Mouse (Mus musculus) hindbrain, embryonic 11.5 days (tissue): ENCODE data around the gene Fbxo10. TPM values are rescaled to one million over a fixed set of nuclear protein-coding genes. Genes with fewer than 3 reads are reported as not detected.
A peak's percentile ranks its signal among the peaks of the same experiment; 100 is the strongest.

Experiments
- ATAC-seq: fragments of 200-750 bp; cut with Nextera tagmentation; 2 replicates; pipeline ENCODE4 v1.8.0; 2017; ENCODE audit warnings: mild to moderate bottlenecking, moderate TSS enrichment, moderate library complexity; ENCODE audit not compliant: low FRiP score
- DNase-seq: peaks from one replicate; pipeline ENCODE4 v3.0.0-alpha.2; 2015; ENCODE audit warnings: low spot score
- H3K27ac ChIP-seq: fragments of 300-500 bp; sonication (generic); 2 replicates; pipeline ENCODE4 v1.5.1; 2014; ENCODE audit warnings: mild to moderate bottlenecking, low read depth, low read length
- H3K27me3 ChIP-seq: fragments of 300-500 bp; sonication (generic); 2 replicates; pipeline ENCODE4 v1.6.1; 2014; ENCODE audit warnings: mild to moderate bottlenecking, low read length, moderate library complexity, mixed read lengths; ENCODE audit not compliant: control insufficient read depth, insufficient read depth
- H3K36me3 ChIP-seq: fragments of 300-500 bp; sonication (generic); 2 replicates; pipeline ENCODE4 v1.6.1; 2014; ENCODE audit warnings: mild to moderate bottlenecking, low read length, moderate library complexity, mixed read lengths; ENCODE audit not compliant: control insufficient read depth, insufficient read depth
- H3K4me1 ChIP-seq: fragments of 300-500 bp; sonication (generic); replicated peaks from 2 replicates; pipeline ENCODE4 v1.6.1; 2014; ENCODE audit warnings: low read length, mixed read lengths; ENCODE audit not compliant: control insufficient read depth, insufficient read depth
- H3K4me2 ChIP-seq: fragments of 300-500 bp; sonication (generic); replicated peaks from 2 replicates; pipeline ENCODE4 v1.6.1; 2014; ENCODE audit warnings: mild to moderate bottlenecking, low read depth, low read length
- H3K4me3 ChIP-seq: fragments of 300-500 bp; sonication (generic); 2 replicates; pipeline ENCODE4 v1.5.1; 2014; ENCODE audit warnings: low read depth, low read length
- H3K9ac ChIP-seq: fragments of 300-500 bp; sonication (generic); 2 replicates; pipeline ENCODE4 v1.6.1; 2014; ENCODE audit warnings: low read depth, low read length
- H3K9me3 ChIP-seq: fragments of 300-500 bp; sonication (generic); 2 replicates; pipeline ENCODE4 v1.6.1; 2016; ENCODE audit warnings: low read length; ENCODE audit not compliant: control insufficient read depth
- WGBS: fragments of 180-500 bp; shearing (Covaris S2); extraction: QIAGEN DNeasy Blood & Tissue Kit; methylation state at CpG from one replicate; pipeline ENCODE4 v1.1.7; 2014; 5-methylcytosine and 5-hydroxymethylcytosine counted together
- polyA plus RNA-seq: library from polyadenylated mRNA; unstranded; fragments of >200 nt; fragmentation: Nextera tagmentation; extraction: Ambion mirVana; gene quantifications from 2 replicates; pipeline ENCODE4 v1.2.1, GENCODE M21; 2014

The Fbxo10 gene
- 5.1 and 5.6 TPM in 2 replicates for polyA plus RNA-seq

- no peaks in the 10 kb centered on the region for H3K36me3 ChIP-seq
- no peaks in the 10 kb centered on the region for H3K9me3 ChIP-seq
- H3K27ac ChIP-seq: peak within 1 kb of the TSS; percentile 37; the same call in 1 of the 2 replicates
- DNase-seq (peak; percentile 97), ATAC-seq (peak; percentile 94)
- peak within 1 kb of the TSS; percentile 87 for H3K4me2 ChIP-seq
- WGBS: under 1% methylated on average over 64 of the region's 77 CpGs
- no peaks in the 10 kb centered on the region for H3K27me3 ChIP-seq
- H3K9ac ChIP-seq: peak within 1 kb of the TSS; percentile 76
- H3K4me1 ChIP-seq: peaks cover 3% of the 10 kb centered on the region; the same call in 1 of the 2 replicates
- H3K4me3 ChIP-seq: peak within 1 kb of the TSS; percentile 74
Observed at GRCm38 (mm10) chr4:45084021-45084894, at the start of gene Fbxo10. Fbxo10 (minus strand) TSS chr4:45084604.

DNA sequence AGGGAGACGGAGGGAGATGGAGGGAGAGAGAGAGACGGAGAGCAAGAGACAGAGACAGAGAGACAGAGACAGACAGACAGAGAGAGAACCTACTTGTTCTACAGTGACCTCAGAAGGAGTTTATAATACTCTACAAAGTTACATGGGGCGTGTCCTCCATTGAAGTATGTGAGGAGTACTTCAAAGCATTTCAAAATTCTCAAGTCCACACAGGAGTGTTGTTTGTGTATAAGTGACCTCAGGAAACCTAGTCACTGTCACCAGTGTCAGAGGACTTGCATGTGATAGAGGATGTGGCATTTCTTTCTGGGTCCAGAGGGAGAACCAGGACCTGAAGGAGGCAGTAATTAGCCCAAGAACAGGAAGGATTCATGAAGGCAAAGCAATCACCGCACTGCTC is 46.6 kb upstream of the Fbxo10 start:
- H3K4me3 ChIP-seq: no peak overlapping the region
- no peaks in the 10 kb centered on the region for H3K27me3 ChIP-seq
- no peaks in the 10 kb centered on the region for H3K9me3 ChIP-seq
- H3K36me3 ChIP-seq: no peaks in the 10 kb centered on the region
- H3K4me1 ChIP-seq: no peaks in the 10 kb centered on the region
- no peak for ATAC-seq
- H3K9ac ChIP-seq: no peak overlapping the region
- WGBS: 74% methylated on average over 4 of the region's 4 CpGs
- no peak for DNase-seq
- no peak overlapping the region for H3K27ac ChIP-seq
- H3K4me2 ChIP-seq: no peak overlapping the region

- DNase-seq: no peak
- Histone ChIP-seq H3K9ac (no peak overlapping the region), H3K4me1 (no peaks in the 10 kb centered on the region), H3K4me3 (no peak overlapping the region), H3K4me2 (no peak overlapping the region), H3K27ac (no peak overlapping the region), H3K27me3 (no peaks in the 10 kb centered on the region; the same call in 1 of the 2 replicates), H3K36me3 (no peaks in the 10 kb centered on the region), H3K9me3 (no peaks in the 10 kb centered on the region)
- WGBS: 89% methylated on average over 11 of the region's 11 CpGs
- ATAC-seq: no peak
Observed at GRCm38 (mm10) chr4:45121311-45121710, 36.9 kb upstream of the Fbxo10 start.

DNA sequence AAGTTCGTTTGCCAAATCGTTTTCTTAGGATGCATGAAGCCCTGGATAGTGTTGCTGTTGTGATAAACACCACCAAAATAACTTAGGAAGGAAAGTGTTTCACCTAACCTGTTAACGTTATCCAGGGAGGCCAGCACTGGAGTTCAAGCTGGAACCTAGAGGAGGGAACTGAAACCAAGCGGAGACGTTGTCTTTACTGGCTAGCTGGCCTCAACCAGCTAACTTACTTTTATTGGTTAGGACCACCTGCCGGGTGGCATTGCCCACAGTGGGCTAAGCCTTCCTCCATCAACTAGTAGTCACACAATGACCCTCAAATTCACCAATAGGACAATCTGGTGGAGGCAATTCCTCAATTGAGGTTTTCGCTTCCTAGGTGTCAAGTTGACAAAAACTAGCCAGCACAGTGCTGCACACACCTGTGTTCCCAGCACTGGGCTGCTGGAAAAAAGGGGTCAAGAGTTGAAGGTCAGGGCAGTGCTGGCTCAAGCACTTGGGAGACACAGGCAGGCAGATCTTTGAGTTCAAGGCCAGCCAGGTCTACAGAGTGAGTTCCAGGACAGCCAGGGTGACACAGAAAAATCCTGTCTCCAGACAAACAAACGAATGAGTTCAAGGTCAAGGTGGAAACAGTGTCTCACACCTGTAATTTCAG is 24.2 kb upstream of the Fbxo10 start:
- Histone ChIP-seq H3K27me3 (no peaks in the 10 kb centered on the region), H3K9ac (no peak overlapping the region), H3K4me2 (no peak overlapping the region), H3K4me1 (0 out of 2 replicates have a peak, but pooled peaks cover 4% of the 10 kb centered on the region), H3K36me3 (no peaks in the 10 kb centered on the region), H3K27ac (no peak overlapping the region), H3K9me3 (no peaks in the 10 kb centered on the region), H3K4me3 (no peak overlapping the region)
- DNase-seq: no peak
- no peak for ATAC-seq
- WGBS: 75% methylated on average over 8 of the region's 8 CpGs

DNA sequence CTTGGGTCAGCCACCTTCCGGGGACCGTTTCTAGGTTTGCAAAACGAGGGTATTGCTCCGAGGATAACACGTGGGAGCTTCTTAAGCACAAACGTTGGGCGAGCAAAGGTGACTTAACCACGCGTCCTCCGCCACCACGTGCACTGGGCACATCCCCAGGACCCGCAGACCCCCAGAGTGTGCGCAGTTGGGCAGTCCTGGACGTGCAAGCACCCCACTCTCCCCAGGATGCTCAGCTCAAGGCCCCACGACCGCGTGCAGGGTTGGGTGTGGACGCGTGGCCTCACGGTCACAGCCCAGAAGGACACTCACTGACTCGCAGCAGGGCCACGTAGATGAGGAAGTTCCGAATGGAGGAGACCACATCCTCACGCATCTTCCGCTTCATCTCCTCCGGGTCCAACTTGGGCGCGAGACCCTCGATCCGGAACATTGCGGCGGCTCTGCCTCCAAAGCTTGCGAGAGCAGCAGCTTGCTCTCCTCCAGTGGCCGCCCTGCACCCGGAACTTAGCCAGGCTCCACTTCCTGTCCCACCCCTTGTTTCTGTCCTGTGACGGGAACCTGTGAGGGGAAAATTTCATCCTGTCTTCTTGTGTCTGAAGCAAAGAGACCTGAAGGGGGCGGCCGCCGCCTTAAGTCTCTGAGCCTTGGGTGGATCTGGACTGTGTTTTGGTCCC is 23.3 kb upstream of the Fbxo10 start, which contains the start of gene Tomm5:
TSS of gene Tomm5 (minus strand) at position 514 of the 677 bp plus-strand sequence.
- Histone ChIP-seq H3K27me3 (no peaks in the 10 kb centered on the region), H3K36me3 (no peaks in the 10 kb centered on the region), H3K9me3 (no peaks in the 10 kb centered on the region), H3K4me3 (peak within 1 kb of the TSS; percentile 89), H3K27ac (no peak within 1 kb of the TSS), H3K9ac (peak within 1 kb of the TSS; percentile 73), H3K4me1 (0 out of 2 replicates have a peak, but pooled peaks cover 4% of the 10 kb centered on the region), H3K4me2 (peak within 1 kb of the TSS; percentile 80)
- peak; percentile 92 for ATAC-seq
- peak; percentile 89 for DNase-seq
- WGBS: under 1% methylated on average over 39 of the region's 39 CpGs

DNA sequence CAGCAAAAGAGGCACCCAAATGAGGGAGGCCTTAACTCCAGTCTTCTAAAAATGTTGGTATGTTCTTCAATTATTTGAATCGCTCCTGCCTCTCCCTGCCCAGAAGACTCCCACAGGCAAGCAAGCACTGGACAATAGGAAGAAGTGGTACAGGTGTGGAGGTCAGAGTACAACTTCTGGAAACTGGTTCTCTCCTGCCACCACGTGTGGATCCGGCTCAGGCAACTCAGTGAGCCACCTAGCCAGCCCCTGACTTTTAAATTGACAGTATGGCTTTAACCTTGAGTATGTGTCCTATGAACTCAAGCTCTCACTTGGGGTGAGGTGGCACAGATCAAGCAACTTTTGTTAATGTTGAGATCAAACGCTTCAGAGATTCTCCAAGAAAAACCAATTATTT is 22.7 kb upstream of the Fbxo10 start:
- Histone ChIP-seq H3K9ac (peak overlapping the region; percentile 73), H3K27me3 (no peaks in the 10 kb centered on the region), H3K4me1 (0 out of 2 replicates have a peak, but pooled peaks cover 4% of the 10 kb centered on the region), H3K9me3 (no peaks in the 10 kb centered on the region), H3K4me2 (peak overlapping the region; percentile 80), H3K36me3 (no peaks in the 10 kb centered on the region), H3K27ac (no peak overlapping the region), H3K4me3 (peak overlapping the region; percentile 89)
- ATAC-seq (no peak), DNase-seq (peak; percentile 4)
- 10% methylated on average over 4 of the region's 4 CpGs for WGBS

DNA sequence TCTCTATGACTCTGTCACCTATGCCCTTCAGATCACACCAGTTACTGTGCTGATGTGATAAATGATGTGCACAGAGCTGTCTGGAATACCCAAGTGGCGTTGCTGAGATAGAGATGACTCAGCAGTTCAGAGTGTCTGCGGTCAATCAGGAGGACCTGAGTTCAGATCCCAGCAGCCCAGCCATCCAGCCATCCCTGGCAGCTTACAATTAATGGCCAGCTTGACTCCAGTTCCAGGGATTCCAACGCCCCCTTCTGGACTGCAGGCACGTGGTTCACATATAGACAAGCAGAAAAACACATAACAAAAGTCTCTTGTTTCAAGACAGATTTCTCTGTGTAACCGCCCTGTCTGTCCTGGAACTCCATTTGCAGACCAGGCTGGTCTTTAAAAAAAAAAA is 22.0 kb upstream of the Fbxo10 start:
- no peak for ATAC-seq
- H3K9me3 ChIP-seq: no peaks in the 10 kb centered on the region
- H3K4me1 ChIP-seq: 0 out of 2 replicates have a peak, but pooled peaks cover 4% of the 10 kb centered on the region
- no peak overlapping the region for H3K4me3 ChIP-seq
- no peak overlapping the region for H3K4me2 ChIP-seq
- no peak overlapping the region for H3K27ac ChIP-seq
- H3K36me3 ChIP-seq: no peaks in the 10 kb centered on the region
- H3K27me3 ChIP-seq: no peaks in the 10 kb centered on the region
- WGBS: 78% methylated on average over 5 of the region's 5 CpGs
- no peak overlapping the region for H3K9ac ChIP-seq
- DNase-seq: no peak

DNA sequence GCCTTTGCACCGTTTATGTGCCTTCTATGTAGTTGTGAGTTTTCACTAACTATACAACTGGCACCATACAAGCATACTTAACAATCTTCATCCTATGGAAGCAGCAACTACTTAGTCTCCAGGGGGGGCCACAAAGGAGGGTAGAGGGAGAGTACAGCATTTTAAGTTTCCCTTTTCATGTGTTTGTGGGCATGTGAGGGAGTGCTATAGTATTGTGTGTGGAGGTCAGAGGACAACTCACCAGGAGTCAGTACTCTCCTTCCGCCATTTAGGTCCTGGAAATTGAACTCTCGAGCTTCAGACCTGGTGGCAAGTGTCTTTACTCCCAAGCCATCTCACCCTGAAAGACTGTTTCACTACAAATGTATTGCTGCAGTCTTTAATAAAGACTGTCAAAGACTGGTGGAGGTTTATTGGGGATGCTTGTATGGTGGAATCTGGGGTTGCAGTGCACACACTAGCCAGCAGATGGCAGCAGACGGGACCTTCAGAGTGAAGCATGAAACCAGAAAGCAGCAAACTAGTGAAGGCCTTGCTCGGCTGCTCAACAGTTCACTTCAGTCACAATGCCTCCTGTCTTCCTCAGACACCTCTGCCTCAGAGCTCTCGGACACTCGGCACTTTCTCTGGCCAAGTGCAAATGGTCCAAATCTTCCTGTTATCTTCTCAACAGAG is 12.9 kb upstream of the Fbxo10 start:
- H3K27ac ChIP-seq: no peak overlapping the region
- no peak overlapping the region for H3K4me2 ChIP-seq
- H3K4me1 ChIP-seq: no peaks in the 10 kb centered on the region
- 23% methylated on average over 7 of the region's 7 CpGs for WGBS
- ATAC-seq (no peak), DNase-seq (peak; percentile 91)
- H3K9ac ChIP-seq: no peak overlapping the region
- no peaks in the 10 kb centered on the region for H3K27me3 ChIP-seq
- no peak overlapping the region for H3K4me3 ChIP-seq
- no peaks in the 10 kb centered on the region for H3K9me3 ChIP-seq
- no peaks in the 10 kb centered on the region for H3K36me3 ChIP-seq
